Mouse (Mus musculus) cerebellum, adult 2 months (tissue): ENCODE results near the gene Trp73.

ENCODE experiments used
- CTCF ChIP-seq: fragments of 200-500 bp; IDR thresholded peaks from 2 replicates; pipeline ENCODE4 v1.5.1; 2011; ENCODE audit warnings: low read depth, mild to moderate bottlenecking, control low read depth, low read length, moderate library complexity, borderline replicate concordance; ENCODE audit not compliant: insufficient read depth
- POLR2A ChIP-seq: fragments of 200-500 bp; IDR thresholded peaks from 2 replicates; pipeline ENCODE4 v1.6.1; 2011; ENCODE audit warnings: low read length, control low read depth, borderline replicate concordance; ENCODE audit not compliant: insufficient read depth

GRCm38 (mm10) chr4:154080211-154080610 is 59.8 kb downstream of the Trp73 start:
- no peak for TF ChIP-seq POLR2A
- TF ChIP-seq CTCF: no peak
